Mouse (Mus musculus) limb, embryonic 13.5 days (tissue): ENCODE measurements around the gene Sgms1. TPM values are rescaled to one million over a fixed set of nuclear protein-coding genes. Genes with fewer than 3 reads are reported as not detected.

Source experiments
- ATAC-seq: fragments of 200-750 bp; cut with Nextera tagmentation; 2 replicates; pipeline ENCODE4 v1.8.0; 2017; ENCODE audit warnings: low read depth, moderate number of reproducible peaks, moderate TSS enrichment; ENCODE audit not compliant: low FRiP score
- H3K27ac ChIP-seq: fragments of 300-500 bp; sonication (generic); 2 replicates; pipeline ENCODE4 v1.5.1; 2015; ENCODE audit warnings: inconsistent platforms, mild to moderate bottlenecking, moderate library complexity
- H3K27me3 ChIP-seq: fragments of 300-500 bp; sonication (generic); 2 replicates; pipeline ENCODE4 v1.6.1; 2015; ENCODE audit warnings: mild to moderate bottlenecking, inconsistent platforms
- H3K36me3 ChIP-seq: fragments of 300-500 bp; sonication (generic); 2 replicates; pipeline ENCODE4 v1.6.1; 2015; ENCODE audit warnings: inconsistent platforms, mild to moderate bottlenecking, moderate library complexity
- H3K4me1 ChIP-seq: fragments of 300-500 bp; sonication (generic); 2 replicates; pipeline ENCODE4 v1.6.1; 2015; ENCODE audit warnings: inconsistent platforms
- H3K4me2 ChIP-seq: fragments of 300-500 bp; sonication (generic); replicated peaks from 2 replicates; pipeline ENCODE4 v1.6.1; 2015; ENCODE audit warnings: inconsistent platforms, mild to moderate bottlenecking, moderate library complexity
- H3K4me3 ChIP-seq: fragments of 300-500 bp; sonication (generic); 2 replicates; pipeline ENCODE4 v1.5.1; 2015; ENCODE audit warnings: moderate library complexity, mild to moderate bottlenecking, inconsistent platforms
- H3K9ac ChIP-seq: fragments of 300-500 bp; sonication (generic); 2 replicates; pipeline ENCODE4 v1.6.1; 2015; ENCODE audit warnings: mild to moderate bottlenecking, inconsistent platforms
- H3K9me3 ChIP-seq: fragments of 300-500 bp; sonication (generic); 2 replicates; pipeline ENCODE4 v1.6.1; 2016; ENCODE audit warnings: inconsistent platforms
- WGBS: fragments of 180-500 bp; shearing (Covaris S2); methylation state at CpG from one replicate; pipeline ENCODE4 v1.1.7; 2015; 5-methylcytosine and 5-hydroxymethylcytosine counted together
- polyA plus RNA-seq: library from polyadenylated mRNA; unstranded; fragments of >200 nt; fragmentation: Nextera tagmentation; extraction: Ambion mirVana; gene quantifications from 2 replicates; pipeline ENCODE4 v1.2.1, GENCODE M21; 2015

The Sgms1 gene
- polyA plus RNA-seq, 1 experiment from 2014 or later: 31.2 TPM

DNA sequence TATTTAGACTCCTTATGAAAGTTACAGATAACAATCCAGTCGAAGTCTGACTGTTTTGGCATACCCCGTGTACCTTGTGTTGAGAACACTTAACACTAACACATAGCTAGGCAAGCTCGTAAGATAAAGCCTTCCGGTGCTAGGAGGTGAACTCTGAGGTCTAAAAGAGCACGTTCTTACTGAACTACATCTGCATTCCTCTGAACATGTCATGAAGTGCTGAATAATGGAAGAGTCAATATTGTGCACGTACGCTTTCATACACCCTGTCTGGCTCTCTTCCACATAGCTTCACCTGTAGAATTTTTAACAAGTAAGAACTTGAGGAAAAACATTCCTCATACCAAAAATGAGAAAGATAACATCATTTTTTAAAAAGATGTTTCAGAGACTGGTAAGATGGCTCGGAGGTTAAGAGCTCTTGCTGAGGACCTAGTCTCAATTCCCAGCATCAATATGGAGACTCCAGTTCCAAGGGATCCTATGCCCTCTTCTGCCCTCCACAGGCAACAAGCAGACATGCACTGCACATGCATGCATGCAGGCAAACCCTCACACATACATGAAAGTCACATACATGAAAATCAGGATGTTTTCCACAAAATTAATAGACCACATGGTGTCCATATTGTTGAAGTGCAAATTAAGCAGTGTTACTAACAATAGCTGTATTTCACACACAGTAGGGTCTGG is 4.4 kb upstream of the Sgms1 start:
- no peak for ATAC-seq
- Histone ChIP-seq H3K4me2 (no peak overlapping the region), H3K9ac (no peak overlapping the region), H3K4me1 (peaks cover 11% of the 10 kb centered on the region), H3K9me3 (no peaks in the 10 kb centered on the region), H3K27me3 (no peaks in the 10 kb centered on the region; the same call in 1 of the 2 replicates), H3K36me3 (0 out of 2 replicates have a peak, but pooled peaks cover 3% of the 10 kb centered on the region), H3K27ac (no peak overlapping the region), H3K4me3 (no peak overlapping the region)
- WGBS: 78% methylated on average over 8 of the region's 8 CpGs

DNA sequence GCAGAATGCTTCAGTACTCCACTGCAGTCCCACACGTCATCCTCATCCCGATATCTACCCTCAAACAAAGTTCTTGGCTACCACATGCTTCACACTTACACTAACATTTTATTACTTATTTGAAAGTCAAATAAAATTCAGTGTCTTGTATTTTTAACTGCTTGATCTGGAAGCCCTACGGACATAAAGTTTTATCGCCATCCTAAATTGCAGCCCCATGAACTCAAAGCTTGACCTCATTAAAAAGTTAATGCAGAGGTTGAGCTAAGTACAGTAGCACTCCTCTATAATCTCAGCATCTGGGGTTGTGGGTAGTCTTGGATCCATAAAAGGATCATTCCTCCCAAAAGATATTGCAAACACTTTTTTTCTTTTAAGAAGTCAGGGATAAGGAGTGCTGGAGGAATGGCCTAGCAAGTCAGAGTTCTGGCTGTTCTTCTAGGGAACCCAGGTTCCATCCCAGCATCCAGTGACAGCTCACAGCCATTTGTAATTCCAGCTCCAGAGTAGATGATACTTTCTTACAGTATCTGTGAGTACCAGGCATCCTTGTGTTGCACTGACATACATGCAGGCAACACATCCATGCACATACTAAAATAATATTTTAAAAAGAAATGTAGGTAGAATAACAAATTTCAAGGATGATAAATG is 3.7 kb upstream of the Sgms1 start:
- Histone ChIP-seq H3K4me2 (no peak overlapping the region), H3K36me3 (0 out of 2 replicates have a peak, but pooled peaks cover 3% of the 10 kb centered on the region), H3K9ac (no peak overlapping the region), H3K9me3 (no peaks in the 10 kb centered on the region), H3K27ac (no peak overlapping the region), H3K27me3 (no peaks in the 10 kb centered on the region; the same call in 1 of the 2 replicates), H3K4me3 (no peak overlapping the region), H3K4me1 (peaks cover 11% of the 10 kb centered on the region)
- 37% methylated on average over 4 of the region's 4 CpGs for WGBS
- no peak for ATAC-seq

DNA sequence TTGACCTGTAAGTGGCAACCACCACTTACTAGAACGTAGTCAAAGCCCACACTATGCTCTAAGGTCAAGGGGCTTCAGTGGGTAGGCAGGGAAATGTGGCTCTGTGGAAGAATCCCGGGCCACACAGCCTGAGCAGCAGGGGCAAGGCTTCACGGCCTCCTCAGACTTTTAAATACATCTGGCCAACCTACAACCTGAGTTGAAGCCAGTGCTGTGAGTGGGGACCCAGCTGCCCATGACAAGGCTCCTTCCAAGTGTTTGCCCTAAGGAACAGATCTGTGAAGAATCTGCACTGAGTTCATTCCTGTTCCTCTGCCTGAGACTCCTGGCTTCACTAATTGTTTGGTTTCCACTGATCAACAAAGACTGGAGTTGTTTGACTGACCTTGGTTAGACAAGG is 1.9 kb upstream of the Sgms1 start:
- Histone ChIP-seq H3K9me3 (no peaks in the 10 kb centered on the region), H3K27me3 (no peaks in the 10 kb centered on the region; the same call in 1 of the 2 replicates), H3K27ac (no peak overlapping the region), H3K36me3 (0 out of 2 replicates have a peak, but pooled peaks cover 3% of the 10 kb centered on the region), H3K4me1 (peaks cover 23% of the 10 kb centered on the region), H3K4me3 (no peak overlapping the region), H3K9ac (no peak overlapping the region), H3K4me2 (no peak overlapping the region)
- ATAC-seq: no peak
- WGBS: 92% methylated on average over 3 of the region's 3 CpGs

DNA sequence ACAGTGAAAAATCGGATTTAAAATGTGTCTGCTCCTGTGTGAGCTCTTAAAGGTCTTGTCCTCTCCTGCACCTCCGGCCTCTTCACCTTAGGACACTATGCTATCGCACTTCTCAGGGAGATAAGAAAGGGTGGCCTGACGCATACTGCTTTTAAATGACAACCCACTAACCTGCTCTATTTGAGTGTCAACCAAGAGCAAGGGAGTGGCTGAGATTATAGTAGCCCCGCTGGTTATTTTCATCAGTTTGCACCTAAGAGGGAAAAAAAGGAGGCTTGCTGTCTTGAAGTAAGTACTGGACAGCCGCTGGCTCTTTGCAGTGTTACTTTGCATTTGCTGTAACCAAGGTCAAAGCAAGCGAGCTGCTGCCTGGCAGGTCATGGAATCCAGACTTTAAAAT is 602 bp upstream of the Sgms1 start:
- Histone ChIP-seq H3K36me3 (0 out of 2 replicates have a peak, but pooled peaks cover 3% of the 10 kb centered on the region), H3K4me1 (peaks cover 25% of the 10 kb centered on the region), H3K4me2 (peak overlapping the region; percentile 92), H3K9ac (peak overlapping the region; percentile 77), H3K9me3 (no peaks in the 10 kb centered on the region), H3K27ac (no peak overlapping the region), H3K4me3 (peak overlapping the region; percentile 84), H3K27me3 (no peaks in the 10 kb centered on the region; the same call in 1 of the 2 replicates)
- 78% methylated on average over 7 of the region's 7 CpGs for WGBS
- no peak for ATAC-seq

DNA sequence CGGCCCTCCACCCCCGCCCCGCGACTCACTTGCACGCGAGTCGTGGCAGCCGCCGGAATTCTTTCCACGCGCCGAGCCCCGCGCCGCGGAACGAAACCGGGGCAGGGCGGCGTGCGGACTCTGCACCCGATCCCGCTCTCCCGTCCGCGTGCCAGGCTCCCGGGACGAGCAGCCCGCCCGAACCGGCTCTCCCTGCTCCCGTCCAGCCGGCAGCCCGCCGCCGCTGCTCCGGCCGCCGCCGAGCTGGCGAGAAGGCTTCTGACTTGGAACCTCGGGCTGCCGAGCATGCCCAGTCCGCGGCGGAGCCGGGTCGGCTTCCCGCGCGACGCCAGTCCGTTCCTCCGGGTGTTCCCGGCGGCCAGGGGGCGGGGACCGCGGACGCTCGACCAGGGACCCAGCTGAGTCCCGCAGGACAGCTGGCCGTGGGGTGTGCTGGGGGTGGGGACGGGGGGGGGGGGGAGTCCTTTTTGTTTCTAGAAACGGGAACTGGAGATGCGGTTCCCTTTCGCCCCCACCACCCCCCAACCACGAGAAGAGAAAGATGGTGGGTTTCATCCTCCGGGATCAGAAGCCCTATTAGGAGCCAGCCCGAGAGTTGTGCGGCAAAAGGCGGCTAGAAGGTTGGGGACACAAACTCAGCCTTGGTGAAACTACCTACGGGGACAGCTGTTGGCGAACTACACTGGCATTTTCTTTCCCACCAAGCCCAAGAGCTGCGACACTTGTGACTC is 1.2 kb downstream of the Sgms1 start:
- peak overlapping the region; percentile 77 for H3K9ac ChIP-seq
- peak overlapping the region; percentile 84 for H3K4me3 ChIP-seq
- H3K27ac ChIP-seq: peak overlapping the region; percentile 94
- H3K4me2 ChIP-seq: peak overlapping the region; percentile 92
- 0 out of 2 replicates have a peak, but pooled peaks cover 3% of the 10 kb centered on the region for H3K36me3 ChIP-seq
- peaks cover 28% of the 10 kb centered on the region for H3K4me1 ChIP-seq
- peak; percentile 87 for ATAC-seq
- H3K27me3 ChIP-seq: no peaks in the 10 kb centered on the region
- H3K9me3 ChIP-seq: no peaks in the 10 kb centered on the region
- under 1% methylated on average over 65 of the region's 75 CpGs for WGBS

DNA sequence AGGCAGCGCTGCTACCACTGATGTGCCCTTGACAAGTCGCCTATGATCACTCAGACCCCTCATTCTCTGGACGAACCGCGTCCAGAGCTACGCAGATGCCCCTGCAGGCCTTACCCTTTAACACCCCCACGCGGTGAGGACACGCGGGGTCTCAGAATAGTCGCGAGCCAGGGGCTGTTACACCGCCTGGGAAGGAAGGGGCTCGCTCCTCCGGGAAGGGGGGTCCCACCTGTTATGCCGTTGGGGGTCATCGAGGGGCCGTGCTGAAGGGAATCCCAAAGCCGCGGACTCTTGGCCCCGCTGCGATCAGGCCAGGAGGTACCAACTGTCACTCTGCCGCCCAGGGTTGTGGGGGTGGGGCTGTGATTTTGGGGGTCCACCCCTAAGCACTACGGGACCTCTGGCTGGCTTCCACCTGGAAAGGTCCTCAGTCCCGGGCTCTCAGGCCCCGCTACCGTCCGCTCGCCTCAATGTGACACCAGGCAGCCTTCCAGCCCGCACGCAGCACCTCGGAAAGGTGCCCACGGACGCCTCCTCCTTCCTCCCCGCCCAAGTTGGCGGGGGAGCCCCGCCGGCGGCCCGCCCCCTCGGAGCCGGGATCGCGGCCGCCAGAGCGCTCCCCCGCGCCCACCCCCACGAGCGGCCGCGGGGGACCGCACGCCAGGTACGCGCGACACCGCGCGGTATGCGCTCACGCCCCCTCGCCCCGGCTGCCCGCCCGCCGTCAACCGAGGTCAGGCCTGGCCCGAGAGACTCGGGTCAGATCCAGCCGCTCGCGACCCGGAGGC is 1.9 kb downstream of the Sgms1 start:
- WGBS: under 1% methylated on average over 65 of the region's 74 CpGs
- no peaks in the 10 kb centered on the region for H3K9me3 ChIP-seq
- 0 out of 2 replicates have a peak, but pooled peaks cover 3% of the 10 kb centered on the region for H3K36me3 ChIP-seq
- no peaks in the 10 kb centered on the region for H3K27me3 ChIP-seq
- H3K4me2 ChIP-seq: peak overlapping the region; percentile 92
- H3K27ac ChIP-seq: peak overlapping the region; percentile 94; the same call in 1 of the 2 replicates
- peaks cover 28% of the 10 kb centered on the region for H3K4me1 ChIP-seq
- H3K9ac ChIP-seq: peak overlapping the region; percentile 77
- peak; percentile 20; the same call in 1 of the 2 replicates for ATAC-seq
- peak overlapping the region; percentile 84 for H3K4me3 ChIP-seq

- peak overlapping the region; percentile 92 for H3K4me2 ChIP-seq
- peak overlapping the region; percentile 84 for H3K4me3 ChIP-seq
- H3K4me1 ChIP-seq: peaks cover 26% of the 10 kb centered on the region
- no peak for ATAC-seq
- H3K9me3 ChIP-seq: no peaks in the 10 kb centered on the region
- peak overlapping the region; percentile 77 for H3K9ac ChIP-seq
- H3K27ac ChIP-seq: no peak overlapping the region
- 22% methylated on average over 19 of the region's 19 CpGs for WGBS
- H3K27me3 ChIP-seq: no peaks in the 10 kb centered on the region
- 0 out of 2 replicates have a peak, but pooled peaks cover 3% of the 10 kb centered on the region for H3K36me3 ChIP-seq
Measured at GRCm38 (mm10) chr19:32386556-32387402, 2.7 kb downstream of the Sgms1 start.

- ATAC-seq: no peak
- WGBS: 92% methylated on average over 8 of the region's 8 CpGs
- Histone ChIP-seq H3K36me3 (no peaks in the 10 kb centered on the region), H3K4me3 (no peak overlapping the region), H3K4me1 (peaks cover 27% of the 10 kb centered on the region), H3K9me3 (no peaks in the 10 kb centered on the region), H3K9ac (no peak overlapping the region), H3K4me2 (no peak overlapping the region), H3K27ac (no peak overlapping the region), H3K27me3 (no peaks in the 10 kb centered on the region)
Measured at GRCm38 (mm10) chr19:32383738-32384137, 5.8 kb downstream of the Sgms1 start.

- no peak overlapping the region for H3K4me3 ChIP-seq
- 56% methylated on average over 3 of the region's 3 CpGs for WGBS
- no peak overlapping the region for H3K4me2 ChIP-seq
Measured at GRCm38 (mm10) chr19:32381511-32381961, 8.0 kb downstream of the Sgms1 start.

GRCm38 (mm10) chr19:32380748-32381147 is 8.8 kb downstream of the Sgms1 start:
- H3K4me1 ChIP-seq: peaks cover 29% of the 10 kb centered on the region
- no peak overlapping the region for H3K27ac ChIP-seq
- WGBS: 93% methylated on average over 11 of the region's 11 CpGs
- ATAC-seq: no peak
- H3K9me3 ChIP-seq: no peaks in the 10 kb centered on the region
- no peak overlapping the region for H3K9ac ChIP-seq
- H3K4me3 ChIP-seq: no peak overlapping the region
- H3K36me3 ChIP-seq: no peaks in the 10 kb centered on the region
- H3K4me2 ChIP-seq: no peak overlapping the region
- H3K27me3 ChIP-seq: no peaks in the 10 kb centered on the region

More at GRCm38 (mm10) chr19:32381511-32381961, 8.0 kb downstream of the Sgms1 start:
- Histone ChIP-seq H3K36me3 (no peaks in the 10 kb centered on the region), H3K9me3 (no peaks in the 10 kb centered on the region), H3K27ac (no peak overlapping the region), H3K9ac (no peak overlapping the region), H3K27me3 (no peaks in the 10 kb centered on the region), H3K4me1 (peaks cover 32% of the 10 kb centered on the region)
- no peak for ATAC-seq
